Mouse (Mus musculus): ENCODE data around the gene Pde4d. TPM values are rescaled to one million over a fixed set of nuclear protein-coding genes. Genes with fewer than 3 reads are reported as not detected.

The Pde4d gene
- polyA plus RNA-seq, 1 experiment from 2014 or later, result 19.1 TPM

GRCm38 (mm10) chr13:108836314-108836713 is 386.6 kb downstream of the Pde4d start:
- no peaks in the 10 kb centered on the region for H3K4me1 ChIP-seq
- ATAC-seq (ENCODE audit: insufficient number of reproducible peaks, low FRiP score, low TSS enrichment, low read depth), result no peak
- H3K27ac ChIP-seq (replicated peaks), result no peak overlapping the region
- no peak overlapping the region for H3K4me3 ChIP-seq (replicated peaks)
- H3K4me2 ChIP-seq (replicated peaks), result no peak overlapping the region
- WGBS, result 77% methylated on average over 3 of the region's 3 CpGs
- H3K9ac ChIP-seq, result no peak overlapping the region
- H3K36me3 ChIP-seq, result no peaks in the 10 kb centered on the region
- H3K9me3 ChIP-seq (replicated peaks), result no peaks in the 10 kb centered on the region
- no peaks in the 10 kb centered on the region for H3K27me3 ChIP-seq

- H3K9ac ChIP-seq, result no peak overlapping the region
- no peak for ATAC-seq (ENCODE audit: insufficient number of reproducible peaks, low FRiP score, low TSS enrichment, low read depth)
- H3K9me3 ChIP-seq (replicated peaks), result no peaks in the 10 kb centered on the region
- no peaks in the 10 kb centered on the region for H3K27me3 ChIP-seq
- no peaks in the 10 kb centered on the region for H3K4me1 ChIP-seq
- H3K27ac ChIP-seq (replicated peaks), result no peak overlapping the region
- H3K36me3 ChIP-seq, result no peaks in the 10 kb centered on the region
- no peak overlapping the region for H3K4me2 ChIP-seq (replicated peaks)
- 72% methylated on average over 7 of the region's 7 CpGs for WGBS
- no peak overlapping the region for H3K4me3 ChIP-seq (replicated peaks)
Measured at GRCm38 (mm10) chr13:108839142-108839541, 389.4 kb downstream of the Pde4d start.

- no peaks in the 10 kb centered on the region for H3K36me3 ChIP-seq
- WGBS, result 29% methylated on average over 5 of the region's 5 CpGs
Measured at GRCm38 (mm10) chr13:108854090-108854489, 404.3 kb downstream of the Pde4d start.

GRCm38 (mm10) chr13:108856776-108857435 is 407.2 kb downstream of the Pde4d start:
- Histone ChIP-seq H3K9ac (no peak overlapping the region), H3K4me3 (replicated peaks) (no peak overlapping the region), H3K36me3 (no peaks in the 10 kb centered on the region), H3K27ac (replicated peaks) (no peak overlapping the region), H3K9me3 (replicated peaks) (no peaks in the 10 kb centered on the region), H3K4me1 (no peaks in the 10 kb centered on the region), H3K27me3 (no peaks in the 10 kb centered on the region), H3K4me2 (replicated peaks) (no peak overlapping the region)
- no peak for ATAC-seq (ENCODE audit: insufficient number of reproducible peaks, low FRiP score, low TSS enrichment, low read depth)
- WGBS, result 61% methylated on average over 6 of the region's 6 CpGs

More at GRCm38 (mm10) chr13:108854090-108854489, 404.3 kb downstream of the Pde4d start:
- Histone ChIP-seq H3K4me2 (replicated peaks) (no peak overlapping the region), H3K27ac (replicated peaks) (no peak overlapping the region), H3K4me1 (no peaks in the 10 kb centered on the region), H3K9me3 (replicated peaks) (no peaks in the 10 kb centered on the region), H3K27me3 (no peaks in the 10 kb centered on the region), H3K9ac (no peak overlapping the region), H3K4me3 (replicated peaks) (no peak overlapping the region)
- ATAC-seq (ENCODE audit: insufficient number of reproducible peaks, low FRiP score, low TSS enrichment, low read depth), result no peak

- no peaks in the 10 kb centered on the region for H3K9me3 ChIP-seq (replicated peaks)
- H3K36me3 ChIP-seq, result no peaks in the 10 kb centered on the region
- H3K4me2 ChIP-seq (replicated peaks), result no peak overlapping the region
- no peaks in the 10 kb centered on the region for H3K4me1 ChIP-seq
- no peak overlapping the region for H3K4me3 ChIP-seq (replicated peaks)
- no peak overlapping the region for H3K9ac ChIP-seq
- H3K27me3 ChIP-seq, result no peaks in the 10 kb centered on the region
- 79% methylated on average over 3 of the region's 3 CpGs for WGBS
- 0 out of 2 replicates have a peak overlapping the region, but pooled peaks have one; percentile 39 for H3K27ac ChIP-seq (replicated peaks)
- no peak for ATAC-seq (ENCODE audit: insufficient number of reproducible peaks, low FRiP score, low TSS enrichment, low read depth)
Measured at GRCm38 (mm10) chr13:108859336-108859735, 409.6 kb downstream of the Pde4d start.

- ATAC-seq (ENCODE audit: insufficient number of reproducible peaks, low FRiP score, low TSS enrichment, low read depth), result 0 out of 2 replicates have a peak, but pooled peaks have one; percentile 47
- Histone ChIP-seq H3K27ac (replicated peaks) (0 out of 2 replicates have a peak overlapping the region, but pooled peaks have one; percentile 28), H3K9me3 (replicated peaks) (no peaks in the 10 kb centered on the region), H3K9ac (no peak overlapping the region), H3K27me3 (no peaks in the 10 kb centered on the region), H3K4me3 (replicated peaks) (no peak overlapping the region), H3K36me3 (no peaks in the 10 kb centered on the region), H3K4me2 (replicated peaks) (no peak overlapping the region), H3K4me1 (no peaks in the 10 kb centered on the region)
- 29% methylated on average over 7 of the region's 7 CpGs for WGBS
Measured at GRCm38 (mm10) chr13:108860737-108861136, 411.0 kb downstream of the Pde4d start.

GRCm38 (mm10) chr13:108861707-108862106 is 412.0 kb downstream of the Pde4d start:
- no peak overlapping the region for H3K4me3 ChIP-seq (replicated peaks)
- WGBS, result 87% methylated on average over 7 of the region's 7 CpGs
- no peaks in the 10 kb centered on the region for H3K9me3 ChIP-seq (replicated peaks)
- H3K27ac ChIP-seq (replicated peaks), result no peak overlapping the region
- no peak overlapping the region for H3K9ac ChIP-seq
- H3K27me3 ChIP-seq, result no peaks in the 10 kb centered on the region
- no peak overlapping the region for H3K4me2 ChIP-seq (replicated peaks)
- H3K36me3 ChIP-seq, result no peaks in the 10 kb centered on the region
- no peak for ATAC-seq (ENCODE audit: insufficient number of reproducible peaks, low FRiP score, low TSS enrichment, low read depth)
- H3K4me1 ChIP-seq, result no peaks in the 10 kb centered on the region

GRCm38 (mm10) chr13:108862173-108862572 is 412.4 kb downstream of the Pde4d start:
- no peak for ATAC-seq (ENCODE audit: insufficient number of reproducible peaks, low FRiP score, low TSS enrichment, low read depth)
- Histone ChIP-seq H3K27ac (replicated peaks) (no peak overlapping the region), H3K4me1 (no peaks in the 10 kb centered on the region), H3K9ac (no peak overlapping the region), H3K4me3 (replicated peaks) (no peak overlapping the region), H3K36me3 (no peaks in the 10 kb centered on the region), H3K9me3 (replicated peaks) (no peaks in the 10 kb centered on the region), H3K4me2 (replicated peaks) (no peak overlapping the region), H3K27me3 (no peaks in the 10 kb centered on the region)
- 78% methylated on average over 5 of the region's 5 CpGs for WGBS

GRCm38 (mm10) chr13:108900160-108900559 is 450.4 kb downstream of the Pde4d start:
- Histone ChIP-seq H3K4me2 (replicated peaks) (no peak overlapping the region), H3K27ac (replicated peaks) (no peak overlapping the region), H3K4me3 (replicated peaks) (no peak overlapping the region), H3K9ac (no peak overlapping the region), H3K36me3 (no peaks in the 10 kb centered on the region), H3K4me1 (no peaks in the 10 kb centered on the region), H3K9me3 (replicated peaks) (no peaks in the 10 kb centered on the region), H3K27me3 (no peaks in the 10 kb centered on the region)
- no peak for ATAC-seq (ENCODE audit: insufficient number of reproducible peaks, low FRiP score, low TSS enrichment, low read depth)
- WGBS, result 80% methylated on average over 5 of the region's 5 CpGs

GRCm38 (mm10) chr13:108905121-108905520 is 455.4 kb downstream of the Pde4d start:
- H3K27me3 ChIP-seq, result no peaks in the 10 kb centered on the region
- H3K27ac ChIP-seq (replicated peaks), result no peak overlapping the region
- no peak overlapping the region for H3K9ac ChIP-seq
- WGBS, result 58% methylated on average over 2 of the region's 2 CpGs
- no peaks in the 10 kb centered on the region for H3K36me3 ChIP-seq
- H3K4me3 ChIP-seq (replicated peaks), result no peak overlapping the region
- no peaks in the 10 kb centered on the region for H3K9me3 ChIP-seq (replicated peaks)
- H3K4me1 ChIP-seq, result no peaks in the 10 kb centered on the region
- no peak for ATAC-seq (ENCODE audit: insufficient number of reproducible peaks, low FRiP score, low TSS enrichment, low read depth)
- no peak overlapping the region for H3K4me2 ChIP-seq (replicated peaks)

GRCm38 (mm10) chr13:108909193-108909592 is 459.4 kb downstream of the Pde4d start:
- no peak overlapping the region for H3K27ac ChIP-seq (replicated peaks)
- no peaks in the 10 kb centered on the region for H3K4me1 ChIP-seq
- H3K27me3 ChIP-seq, result no peaks in the 10 kb centered on the region
- H3K9me3 ChIP-seq (replicated peaks), result no peaks in the 10 kb centered on the region
- H3K4me2 ChIP-seq (replicated peaks), result no peak overlapping the region
- no peak overlapping the region for H3K9ac ChIP-seq
- H3K4me3 ChIP-seq (replicated peaks), result no peak overlapping the region
- no peak for ATAC-seq (ENCODE audit: insufficient number of reproducible peaks, low FRiP score, low TSS enrichment, low read depth)
- WGBS, result 89% methylated on average over 2 of the region's 2 CpGs
- H3K36me3 ChIP-seq, result no peaks in the 10 kb centered on the region

- H3K9me3 ChIP-seq (replicated peaks), result no peaks in the 10 kb centered on the region
- H3K4me2 ChIP-seq (replicated peaks), result no peak overlapping the region
- 56% methylated on average over 3 of the region's 3 CpGs for WGBS
- H3K27me3 ChIP-seq, result no peaks in the 10 kb centered on the region
- no peak for ATAC-seq (ENCODE audit: insufficient number of reproducible peaks, low FRiP score, low TSS enrichment, low read depth)
- no peak overlapping the region for H3K9ac ChIP-seq
- H3K4me1 ChIP-seq, result no peaks in the 10 kb centered on the region
- no peak overlapping the region for H3K27ac ChIP-seq (replicated peaks)
- no peak overlapping the region for H3K4me3 ChIP-seq (replicated peaks)
- no peaks in the 10 kb centered on the region for H3K36me3 ChIP-seq
Measured at GRCm38 (mm10) chr13:108914626-108915025, 464.9 kb downstream of the Pde4d start.

Data from embryonic facial prominence, embryonic 15.5 days (tissue).